Comparison of ENCODE assay signal across 25 mouse cellular contexts in genomic region chr17:51277161-51277560, GRCm38 (mm10).
DNase-seq lines count a peak whose midpoint lies in the region; ATAC-seq lines count a peak whose summit lies in the region.
"Had no signal": no experiment of that assay in that cellular context is flagged by ENCODE, and none has a peak within 500 bp of the region (broad histone marks: within the 10 kb centered on the region; RNA-seq: fewer than 3 reads in every experiment).

No protein-coding gene starts in this region.

- no peak overlapping the region for H3K9ac ChIP-seq in midbrain, embryonic 11.5 days (ENCODE audit: low read length)
- no peak overlapping the region for H3K9ac ChIP-seq in midbrain, embryonic 15.5 days
- no peak overlapping the region for H3K9ac ChIP-seq in hindbrain, embryonic 11.5 days (ENCODE audit: low read depth, low read length)
- H3K9ac ChIP-seq: embryonic facial prominence, embryonic 13.5 days; embryonic facial prominence, embryonic 15.5 days; forebrain, embryonic 12.5 days had no signal

- no peak overlapping the region for H3K4me2 ChIP-seq in midbrain, embryonic 11.5 days
- no peak overlapping the region for H3K4me2 ChIP-seq in midbrain, embryonic 15.5 days
- H3K4me2 ChIP-seq in hindbrain, embryonic 11.5 days (replicated peaks; ENCODE audit: low read depth, low read length), result no peak overlapping the region
- H3K4me2 ChIP-seq: embryonic facial prominence, embryonic 13.5 days; embryonic facial prominence, embryonic 15.5 days; forebrain, embryonic 12.5 days had no signal

- H3K4me3 ChIP-seq in midbrain, embryonic 11.5 days (ENCODE audit: low read depth, low read length), result no peak overlapping the region
- H3K4me3 ChIP-seq in midbrain, embryonic 15.5 days, result no peak overlapping the region
- H3K4me3 ChIP-seq in hindbrain, embryonic 11.5 days (ENCODE audit: low read depth, low read length), result no peak overlapping the region
- H3K4me3 ChIP-seq: embryonic facial prominence, embryonic 13.5 days; embryonic facial prominence, embryonic 15.5 days; erythroblast, embryonic 14.5 days; forebrain, embryonic 10.5 days; forebrain, embryonic 12.5 days had no signal

- no peak for ATAC-seq in midbrain, embryonic 11.5 days (ENCODE audit: low FRiP score)
- ATAC-seq in midbrain, embryonic 15.5 days (replicated peaks), result no peak
- ATAC-seq in hindbrain, embryonic 11.5 days (ENCODE audit: low FRiP score), result no peak
- ATAC-seq: activated CD4-positive, CD25-positive, alpha-beta regulatory T cell, adult 4 months; forebrain, embryonic 14.5 days; forebrain, embryonic 16.5 days; Patski had no signal

- no peaks in the 10 kb centered on the region for H3K9me3 ChIP-seq in midbrain, embryonic 11.5 days (ENCODE audit: control insufficient read depth, low read length)
- no peaks in the 10 kb centered on the region for H3K9me3 ChIP-seq in midbrain, embryonic 15.5 days
- H3K9me3 ChIP-seq in hindbrain, embryonic 11.5 days (ENCODE audit: control insufficient read depth, low read length), result no peaks in the 10 kb centered on the region
- H3K9me3 ChIP-seq: embryonic facial prominence, embryonic 13.5 days; embryonic facial prominence, embryonic 15.5 days; forebrain, embryonic 10.5 days; forebrain, embryonic 12.5 days had no signal

- no peaks in the 10 kb centered on the region for H3K27me3 ChIP-seq in midbrain, embryonic 11.5 days (ENCODE audit: control insufficient read depth, insufficient read depth, low read length)
- H3K27me3 ChIP-seq in midbrain, embryonic 15.5 days (replicated peaks), result no peaks in the 10 kb centered on the region
- no peaks in the 10 kb centered on the region for H3K27me3 ChIP-seq in hindbrain, embryonic 11.5 days (ENCODE audit: control insufficient read depth, insufficient read depth, low read length)
- H3K27me3 ChIP-seq: embryonic facial prominence, embryonic 13.5 days; embryonic facial prominence, embryonic 15.5 days; forebrain, embryonic 12.5 days had no signal

- no peaks in the 10 kb centered on the region for H3K4me1 ChIP-seq in midbrain, embryonic 11.5 days (ENCODE audit: control insufficient read depth, insufficient read depth, low read length)
- no peaks in the 10 kb centered on the region for H3K4me1 ChIP-seq in midbrain, embryonic 15.5 days
- H3K4me1 ChIP-seq in hindbrain, embryonic 11.5 days (replicated peaks; ENCODE audit: control insufficient read depth, insufficient read depth, low read length), result no peaks in the 10 kb centered on the region
- H3K4me1 ChIP-seq: embryonic facial prominence, embryonic 13.5 days; embryonic facial prominence, embryonic 15.5 days; forebrain, embryonic 10.5 days; forebrain, embryonic 12.5 days had no signal

- H3K27ac ChIP-seq in midbrain, embryonic 11.5 days (ENCODE audit: low read depth, low read length), result no peak overlapping the region
- no peak overlapping the region for H3K27ac ChIP-seq in midbrain, embryonic 15.5 days
- H3K27ac ChIP-seq in hindbrain, embryonic 11.5 days (ENCODE audit: low read depth, low read length), result no peak overlapping the region
- H3K27ac ChIP-seq: embryonic facial prominence, embryonic 13.5 days; embryonic facial prominence, embryonic 15.5 days; forebrain, embryonic 10.5 days; forebrain, embryonic 12.5 days had no signal

- H3K36me3 ChIP-seq in midbrain, embryonic 11.5 days (ENCODE audit: control insufficient read depth, insufficient read depth, low read length), result no peaks in the 10 kb centered on the region
- H3K36me3 ChIP-seq in midbrain, embryonic 15.5 days (replicated peaks), result no peaks in the 10 kb centered on the region
- H3K36me3 ChIP-seq in hindbrain, embryonic 11.5 days (ENCODE audit: control insufficient read depth, insufficient read depth, low read length), result no peaks in the 10 kb centered on the region
- H3K36me3 ChIP-seq: embryonic facial prominence, embryonic 13.5 days; embryonic facial prominence, embryonic 15.5 days; forebrain, embryonic 10.5 days; forebrain, embryonic 12.5 days had no signal

- DNase-seq in midbrain, embryonic 11.5 days (ENCODE audit: low spot score, missing footprints), result peak; percentile 23
- peak; percentile 61 for DNase-seq in Muller cell, postnatal 12 days (ENCODE audit: inconsistent ontology term)
- DNase-seq in brain, adult 2 months (ENCODE audit: low read depth, low spot score), result peak; percentile 7
- DNase-seq in thymus, postnatal 10 days (ENCODE audit: low spot score in 2 of 2), result no peak
- DNase-seq in hindbrain, embryonic 11.5 days (ENCODE audit: low spot score), result no peak
- DNase-seq: adrenal gland, adult 8-10 months; adrenal gland, postnatal 14 days; adrenal gland, postnatal 36 days; cerebellum, adult 11 months; cerebellum, adult 18-20 months; cerebellum, adult 8-10 months; cerebellum, adult 9-11 months; cerebellum, postnatal 14 days; cerebellum, postnatal 36 days; embryo, embryonic 11 days had no signal

Comparison
In these comparisons a context has a peak if more than half of its experiments do, and no peak if none do; other contexts are left out.
1. DNase-seq: peak in midbrain, embryonic 11.5 days (single experiment), Muller cell, postnatal 12 days (single experiment) and brain, adult 2 months (single experiment); none in thymus, postnatal 10 days (0 of 2) and hindbrain, embryonic 11.5 days (single experiment).